Comparison of ENCODE assay signal across 22 mouse cellular contexts in the genomic region with DNA sequence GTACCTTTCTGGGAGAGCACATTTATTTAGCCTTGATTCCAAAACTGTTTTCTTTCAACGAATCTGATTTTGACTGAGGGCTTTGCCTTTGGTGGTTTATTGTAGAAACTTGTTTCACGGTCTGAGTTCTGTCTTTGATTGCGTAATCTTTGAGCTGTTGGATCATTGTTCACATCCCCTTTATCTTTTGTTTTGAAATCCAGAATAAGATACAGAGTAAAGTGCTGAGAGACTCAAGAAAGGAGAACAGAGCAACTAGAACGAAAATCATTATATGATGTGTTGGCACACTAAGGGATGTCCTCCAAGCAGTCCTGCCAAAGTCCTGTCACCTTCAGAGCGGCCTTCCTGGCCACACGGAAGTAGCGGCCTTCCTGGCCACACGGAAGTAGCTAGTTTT. TPM values are rescaled to one million over a fixed set of nuclear protein-coding genes. Genes with fewer than 3 reads are reported as not detected.
A peak's percentile ranks its signal among the peaks of the same experiment; 100 is the strongest.
DNase-seq lines count a peak whose midpoint lies in the region; ATAC-seq and TF ChIP-seq lines count a peak whose summit lies in the region.
"Had no signal": no experiment of that assay in that cellular context is flagged by ENCODE, and none has a peak within 500 bp of the region (broad histone marks: within the 10 kb centered on the region; RNA-seq: fewer than 3 reads in every experiment).

No protein-coding gene starts in this region.

- no peak overlapping the region for H3ac ChIP-seq in myocyte (ENCODE audit: control insufficient read depth, insufficient read length)

- no peak for TF ChIP-seq CTCF in lung, adult 2 months (IDR thresholded peaks at IDR 0.05; ENCODE audit: insufficient read depth, low read length)

- 58% methylated on average over 8 of the region's 8 CpGs for WGBS in lung, adult 2 months

- H3K79me2 ChIP-seq in myocyte (ENCODE audit: control insufficient read depth, insufficient read depth), result no peaks in the 10 kb centered on the region

- ATAC-seq in granulocyte monocyte progenitor cell, adult 5-6 weeks (replicated peaks; ENCODE audit: poor library complexity, severe bottlenecking), result peak; percentile 97
- ATAC-seq: CD4-positive, CD25-positive, alpha-beta regulatory T cell, adult 4 months; forebrain, embryonic 13.5 days; forebrain, postnatal 0 days had no signal

- peak; percentile 8 to 9 for DNase-seq in heart, adult 18-20 months
- no peak for DNase-seq in heart, postnatal 14 days
- peak; percentile 6 for DNase-seq in lung, postnatal 36 days
- no peak for DNase-seq in lung, adult 2 months
- DNase-seq in layer of hippocampus, adult 11-12 months (ENCODE audit: low spot score), result no peak
- DNase-seq in testis, postnatal 10 days (ENCODE audit: low spot score), result no peak
- DNase-seq: adrenal gland, postnatal 14 days; cerebellum, adult 18-20 months; cerebellum, adult 9-11 months; cerebellum, postnatal 36 days; forebrain, postnatal 0 days; gastrocnemius, postnatal 25 days; heart, adult 2 months; heart, postnatal 36 days had no signal

- no peak overlapping the region for H3K4me2 ChIP-seq in myocyte (ENCODE audit: low read depth)
- H3K4me2 ChIP-seq: forebrain, embryonic 13.5 days; heart, embryonic 12.5 days; hindbrain, embryonic 15.5 days had no signal

- no peaks in the 10 kb centered on the region for H3K27me3 ChIP-seq in myocyte (ENCODE audit: control insufficient read depth, insufficient read depth, insufficient read length)
- H3K27me3 ChIP-seq: forebrain, embryonic 13.5 days; heart, embryonic 12.5 days; hindbrain, embryonic 15.5 days had no signal

- intact Hi-C loops in heart, postnatal 14 days (cut with DNase I), result no loop called here

- no peak overlapping the region for H3K4me3 ChIP-seq in lung, adult 2 months (replicated peaks; ENCODE audit: extremely low read depth, low read depth, low read length)
- H3K4me3 ChIP-seq in myocyte, result no peak overlapping the region
- H3K4me3 ChIP-seq: embryonic facial prominence, embryonic 10.5 days; forebrain, embryonic 13.5 days; heart, adult 2 months; heart, embryonic 12.5 days; hindbrain, embryonic 15.5 days had no signal

- no peak for TF ChIP-seq POLR2A in lung, adult 2 months (IDR thresholded peaks at IDR 0.05; ENCODE audit: borderline replicate concordance, extremely low read depth, low read depth, low read length)
- TF ChIP-seq POLR2A in myocyte (IDR thresholded peaks at IDR 0.05; ENCODE audit: insufficient read length, low read depth), result no peak

- no peaks in the 10 kb centered on the region for H3K36me3 ChIP-seq in myocyte (ENCODE audit: control insufficient read depth, insufficient read depth)
- H3K36me3 ChIP-seq: embryonic facial prominence, embryonic 10.5 days; G1E; heart, embryonic 12.5 days; hindbrain, embryonic 15.5 days had no signal

- no peaks in the 10 kb centered on the region for H3K4me1 ChIP-seq in lung, adult 2 months (ENCODE audit: control insufficient read depth, insufficient read depth, low read length)
- H3K4me1 ChIP-seq: embryonic facial prominence, embryonic 10.5 days; forebrain, embryonic 13.5 days; hindbrain, embryonic 15.5 days had no signal

TF ChIP-seq in myocyte, 11 proteins besides CTCF, POLR2A, EP300 and RAD21:
- no peak for TF ChIP-seq POLR2AphosphoS2 (IDR thresholded peaks at IDR 0.05; ENCODE audit: insufficient read length, low read depth)
- peak; percentile 78; the same call in 1 of the 2 replicates for TF ChIP-seq CEBPB (IDR thresholded peaks at IDR 0.05; ENCODE audit: insufficient read depth, poor library complexity, severe bottlenecking)
TF ChIP-seq in myocyte: peak in this region for 1.

RNA-seq across cellular contexts. Expression of a gene that starts 44.4 kb away (rescaled TPM):
- total RNA-seq in heart, adult 18-20 months (2021), result 1 to 10 TPM; 1.3 to 2.1 TPM
- total RNA-seq in heart, postnatal 14 days (2021), result 1 to 10 TPM; 2.8 to 3.0 TPM
- 6.9 and 7.6 TPM in 2 replicates for polyA plus RNA-seq in lung, adult 2 months (2012; rRNA removed)
- total RNA-seq in granulocyte monocyte progenitor cell, adult 5-6 weeks (2014; fragmentation: Nextera tagmentation), result 3.7 and 6.3 TPM in 2 replicates
- 3.7 and 5.8 TPM in 2 replicates for total RNA-seq in granulocyte monocyte progenitor cell, adult 5-6 weeks (2017)
- polyA plus RNA-seq in myocyte (2012; fragmentation: generic; extraction: Trizol), result 0.95 TPM

Comparison
In these comparisons a context has a peak if more than half of its experiments do, and no peak if none do; other contexts are left out.
1. DNase-seq: peak in heart, adult 18-20 months (2 of 2) and lung, postnatal 36 days (single experiment); none in heart, postnatal 14 days (0 of 2), lung, adult 2 months (single experiment), layer of hippocampus, adult 11-12 months (single experiment) and testis, postnatal 10 days (single experiment).